Mouse (Mus musculus) liver, postnatal 0 days (tissue): Measurements from ENCODE around the gene Brdt. TPM values are rescaled to one million over a fixed set of nuclear protein-coding genes. Genes with fewer than 3 reads are reported as not detected.

Experiments used
- ATAC-seq: fragments of 200-750 bp; cut with Nextera tagmentation; 2 replicates; pipeline ENCODE4 v1.8.0; 2017; ENCODE audit warnings: mild to moderate bottlenecking, moderate library complexity
- DNase-seq: peaks from one replicate; pipeline ENCODE4 v3.0.0-alpha.2; 2016
- H3K27ac ChIP-seq: fragments of 300-500 bp; sonication (generic); 2 replicates; pipeline ENCODE4 v1.5.1; 2014; ENCODE audit warnings: antibody characterized with exemption, moderate library complexity, mild to moderate bottlenecking, low read depth
- H3K27me3 ChIP-seq: fragments of 300-500 bp; sonication (generic); 2 replicates; pipeline ENCODE4 v1.6.1; 2014; ENCODE audit warnings: low read length, control low read depth, mixed read lengths; ENCODE audit not compliant: insufficient read depth
- H3K36me3 ChIP-seq: fragments of 300-500 bp; sonication (generic); replicated peaks from 2 replicates; pipeline ENCODE4 v1.6.1; 2014; ENCODE audit warnings: mild to moderate bottlenecking, control low read depth, low read length, moderate library complexity, mixed read lengths; ENCODE audit not compliant: insufficient read depth
- H3K4me1 ChIP-seq: fragments of 300-500 bp; sonication (generic); 2 replicates; pipeline ENCODE4 v1.6.1; 2014; ENCODE audit warnings: antibody characterized with exemption, mild to moderate bottlenecking, control low read depth; ENCODE audit not compliant: insufficient read depth
- H3K4me2 ChIP-seq: fragments of 300-500 bp; sonication (generic); 2 replicates; pipeline ENCODE4 v1.6.1; 2014; ENCODE audit warnings: low read depth, mild to moderate bottlenecking, low read length, moderate library complexity, mixed read lengths
- H3K4me3 ChIP-seq: fragments of 300-500 bp; sonication (generic); 2 replicates; pipeline ENCODE4 v1.5.1; 2014; ENCODE audit warnings: low read depth, low read length
- H3K9ac ChIP-seq: fragments of 300-500 bp; sonication (generic); replicated peaks from 2 replicates; pipeline ENCODE4 v1.6.1; 2014; ENCODE audit warnings: mild to moderate bottlenecking, moderate library complexity
- H3K9me3 ChIP-seq: fragments of 300-500 bp; sonication (generic); 2 replicates; pipeline ENCODE4 v1.6.1; 2016; ENCODE audit warnings: mild to moderate bottlenecking, control low read depth, low read length, mixed read lengths
- CTCF ChIP-seq: sonication (generic); IDR thresholded peaks from 2 replicates; pipeline ENCODE4 v1.5.1; 2016; ENCODE audit warnings: antibody characterized with exemption, low read depth
- EP300 ChIP-seq: IDR thresholded peaks from 2 replicates; pipeline ENCODE4 v1.6.1; 2016; ENCODE audit warnings: antibody characterized with exemption, low read depth, mild to moderate bottlenecking
- WGBS: fragments of 180-500 bp; shearing (Covaris S2); extraction: QIAGEN DNeasy Blood & Tissue Kit; methylation state at CpG from one replicate; pipeline ENCODE4 v1.1.7; 2014; ENCODE audit not compliant: insufficient replicate concordance; 5-methylcytosine and 5-hydroxymethylcytosine counted together
- polyA plus RNA-seq: library from polyadenylated mRNA; unstranded; fragments of >200 nt; fragmentation: Nextera tagmentation; extraction: Ambion mirVana; gene quantifications from 2 replicates; pipeline ENCODE4 v1.2.1, GENCODE M21; 2015

The Brdt gene
- polyA plus RNA-seq, 1 experiment from 2014 or later = 0.29 TPM

DNA sequence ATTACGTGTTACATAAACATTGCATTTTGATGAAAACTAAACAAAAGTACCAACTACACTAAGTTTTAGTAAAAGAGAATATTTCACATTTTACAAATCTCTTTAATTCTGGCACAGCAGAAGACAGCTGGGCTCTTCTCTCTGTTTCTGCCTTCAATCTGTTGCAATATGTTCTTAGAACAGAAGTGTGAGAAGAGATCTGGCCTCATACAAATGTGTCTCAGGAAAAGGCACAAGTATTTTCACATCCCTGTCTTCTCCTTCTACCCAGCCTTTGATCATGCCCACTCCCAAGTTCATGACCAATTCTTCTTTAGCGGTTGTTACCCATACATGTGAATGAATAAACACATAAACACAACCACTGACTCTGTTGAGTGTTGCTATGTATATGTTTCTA, 84.1 kb downstream of the Brdt start:
- no peak overlapping the region for H3K4me2 ChIP-seq
- no peak for DNase-seq
- ATAC-seq = no peak
- no peaks in the 10 kb centered on the region for H3K4me1 ChIP-seq
- no peaks in the 10 kb centered on the region for H3K36me3 ChIP-seq
- no peaks in the 10 kb centered on the region for H3K9me3 ChIP-seq
- no peak for TF ChIP-seq EP300
- TF ChIP-seq CTCF = no peak
- no peak overlapping the region for H3K4me3 ChIP-seq
- H3K27me3 ChIP-seq = no peaks in the 10 kb centered on the region
- 76% methylated on average over 2 of the region's 2 CpGs for WGBS
- H3K27ac ChIP-seq = no peak overlapping the region
- H3K9ac ChIP-seq = no peak overlapping the region

- no peak overlapping the region for H3K4me3 ChIP-seq
- no peaks in the 10 kb centered on the region for H3K4me1 ChIP-seq
- no peaks in the 10 kb centered on the region for H3K36me3 ChIP-seq
- DNase-seq (no peak), ATAC-seq (no peak)
- no peak for TF ChIP-seq EP300
- TF ChIP-seq CTCF = no peak
- H3K9ac ChIP-seq = no peak overlapping the region
- H3K27me3 ChIP-seq = no peaks in the 10 kb centered on the region
- H3K9me3 ChIP-seq = no peaks in the 10 kb centered on the region
- WGBS = 33% methylated on average over 1 of the region's 1 CpGs
- H3K4me2 ChIP-seq = no peak overlapping the region
- no peak overlapping the region for H3K27ac ChIP-seq
These were observed 90.7 kb downstream of the Brdt start for GRCm38 (mm10) chr5:107421676-107422075.

DNA sequence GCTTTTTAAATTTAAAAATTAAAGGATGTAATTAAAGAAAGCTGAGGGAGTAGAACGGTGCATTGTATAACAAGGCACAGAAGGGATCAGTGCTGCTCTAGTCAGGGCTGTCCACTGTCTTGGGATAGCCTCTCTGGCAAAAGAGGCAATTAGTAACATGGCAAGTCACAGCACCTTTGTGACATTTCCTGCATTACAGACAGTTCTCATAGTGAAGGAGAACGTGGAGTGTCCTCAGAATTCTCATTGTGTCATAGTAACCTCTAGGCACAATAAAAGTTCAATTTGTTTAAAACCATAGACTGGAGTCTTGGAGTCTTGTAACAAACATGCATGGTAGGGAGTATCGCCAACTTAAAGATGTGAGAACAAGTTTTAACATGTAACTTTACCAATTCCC, 100.3 kb downstream of the Brdt start, which contains the start of gene Lpcat2b:
Lpcat2b (plus strand) TSS at position 301 of the 400 bp plus-strand sequence.
- H3K9me3 ChIP-seq = no peaks in the 10 kb centered on the region

DNA sequence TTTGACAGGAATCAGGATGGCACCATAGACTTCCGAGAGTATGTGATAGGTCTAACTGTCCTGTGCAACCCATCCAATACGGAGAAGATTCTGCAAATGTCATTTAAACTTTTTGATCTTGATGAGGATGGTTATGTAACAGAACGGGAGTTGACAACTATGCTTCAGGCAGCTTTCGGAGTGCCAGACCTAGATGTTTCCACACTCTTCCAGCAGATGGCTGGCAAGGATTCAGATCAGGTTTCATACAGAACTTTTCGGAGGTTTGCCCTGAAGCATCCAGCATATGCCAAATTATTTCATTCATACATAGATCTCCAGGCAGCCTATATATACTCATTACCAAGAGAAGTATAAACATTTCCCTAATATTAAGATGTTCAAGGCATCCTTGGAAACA, 103.0 kb downstream of the Brdt start:
- no peaks in the 10 kb centered on the region for H3K9me3 ChIP-seq
- H3K27ac ChIP-seq = no peak overlapping the region
- no peaks in the 10 kb centered on the region for H3K36me3 ChIP-seq
- no peak for TF ChIP-seq EP300
- TF ChIP-seq CTCF = no peak
- H3K9ac ChIP-seq = no peak overlapping the region
- WGBS = 82% methylated on average over 5 of the region's 5 CpGs
- DNase-seq (no peak), ATAC-seq (no peak)
- no peak overlapping the region for H3K4me2 ChIP-seq
- H3K4me3 ChIP-seq = no peak overlapping the region
- H3K27me3 ChIP-seq = no peaks in the 10 kb centered on the region
- peaks cover 10% of the 10 kb centered on the region for H3K4me1 ChIP-seq

More for the DNA sequence above, 100.3 kb downstream of the Brdt start, which contains the start of gene Lpcat2b:
- ATAC-seq (no peak), DNase-seq (no peak)
- Histone ChIP-seq H3K4me3 (no peak within 1 kb of the TSS), H3K27me3 (no peaks in the 10 kb centered on the region), H3K4me2 (no peak within 1 kb of the TSS), H3K4me1 (no peaks in the 10 kb centered on the region), H3K27ac (no peak within 1 kb of the TSS), H3K36me3 (no peaks in the 10 kb centered on the region), H3K9ac (no peak within 1 kb of the TSS)
- 62% methylated on average over 3 of the region's 3 CpGs for WGBS
- TF ChIP-seq EP300 (no peak), CTCF (no peak)

GRCm38 (mm10) chr5:107436185-107436584, 105.2 kb downstream of the Brdt start:
- 74% methylated on average over 6 of the region's 6 CpGs for WGBS
- Histone ChIP-seq H3K4me3 (no peak overlapping the region), H3K4me1 (peaks cover 11% of the 10 kb centered on the region), H3K27me3 (no peaks in the 10 kb centered on the region), H3K36me3 (no peaks in the 10 kb centered on the region), H3K27ac (no peak overlapping the region), H3K4me2 (no peak overlapping the region), H3K9ac (no peak overlapping the region), H3K9me3 (no peaks in the 10 kb centered on the region)
- ATAC-seq = no peak
- DNase-seq = no peak
- TF ChIP-seq EP300 = no peak
- TF ChIP-seq CTCF = no peak

Other genes with a start within 250 kb of the Brdt start
- gene Tgfbr3, start 41.5 kb upstream of the Brdt start, polyA plus RNA-seq = 3.8 and 4.4 TPM in 2 replicates
- 0.08 and 0.28 TPM in 2 replicates for gene Ephx4, start 71.6 kb downstream of the Brdt start, polyA plus RNA-seq
- gene Lpcat2b, start 100.4 kb downstream of the Brdt start, polyA plus RNA-seq = not detected in 2 replicates
- gene Btbd8, start 106.8 kb downstream of the Brdt start, polyA plus RNA-seq = 1.1 and 1.5 TPM in 2 replicates
- gene Gm42669, start 176.5 kb downstream of the Brdt start, polyA plus RNA-seq = 0.04 TPM in 1 of 2 replicates, not detected in the other
- gene 1700028K03Rik, start 203.6 kb downstream of the Brdt start, polyA plus RNA-seq = 0.09 and 0.12 TPM in 2 replicates